In the genomic region with DNA sequence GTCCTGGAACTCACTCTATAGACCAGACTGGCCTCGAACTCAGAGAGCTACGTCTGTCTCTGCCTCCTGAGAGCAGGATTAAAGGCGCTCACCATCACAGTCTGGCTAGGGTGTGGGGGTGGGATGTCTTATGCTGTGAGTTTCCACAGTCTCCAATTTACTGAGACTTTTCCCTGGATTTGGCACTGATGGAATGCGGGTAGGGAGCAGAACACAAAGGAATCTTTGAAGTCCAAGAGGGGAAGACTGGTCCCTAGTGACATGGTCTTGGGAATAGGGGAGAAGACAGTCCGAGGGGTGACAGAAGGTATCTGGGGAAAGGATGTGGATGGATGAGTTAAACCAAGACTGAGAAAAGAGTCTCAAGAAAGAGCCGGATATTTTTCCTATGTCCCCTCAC, we compare ENCODE assay signal across 12 mouse cellular contexts. TPM values are rescaled to one million over a fixed set of nuclear protein-coding genes. Genes with fewer than 3 reads are reported as not detected.
DNase-seq lines count a peak whose midpoint lies in the region; ATAC-seq and TF ChIP-seq lines count a peak whose summit lies in the region.
"Had no signal": no experiment of that assay in that cellular context is flagged by ENCODE, and none has a peak within 500 bp of the region (broad histone marks: within the 10 kb centered on the region; RNA-seq: fewer than 3 reads in every experiment).

No protein-coding gene starts in this region.

- peak overlapping the region; percentile 67 for H3K4me2 ChIP-seq in embryonic facial prominence, embryonic 13.5 days
- peak overlapping the region; percentile 96 for H3K4me2 ChIP-seq in forebrain, embryonic 16.5 days (ENCODE audit: low read length)
- H3K4me2 ChIP-seq in midbrain, embryonic 14.5 days (ENCODE audit: low read length) = peak overlapping the region; percentile 96

- no peak for ATAC-seq in embryonic facial prominence, embryonic 13.5 days (ENCODE audit: insufficient number of reproducible peaks, insufficient read depth, low FRiP score, low TSS enrichment, low read depth)
- ATAC-seq in forebrain, embryonic 16.5 days = no peak
- ATAC-seq in midbrain, embryonic 14.5 days (ENCODE audit: low FRiP score, low TSS enrichment) = no peak
- ATAC-seq: activated CD4-positive, CD25-positive, alpha-beta regulatory T cell, adult 4 months had no signal

- peak overlapping the region; percentile 53 for H3K4me3 ChIP-seq in layer of hippocampus, adult 2 months
- peak overlapping the region; percentile 39; the same call in 1 of the 2 replicates for H3K4me3 ChIP-seq in embryonic facial prominence, embryonic 13.5 days
- peak overlapping the region; percentile 67 for H3K4me3 ChIP-seq in forebrain, embryonic 16.5 days (replicated peaks; ENCODE audit: low read length)
- H3K4me3 ChIP-seq in midbrain, embryonic 14.5 days (replicated peaks; ENCODE audit: low read depth, low read length) = peak overlapping the region; percentile 42

- H3K27me3 ChIP-seq in embryonic facial prominence, embryonic 13.5 days = peaks cover 72% of the 10 kb centered on the region
- peaks cover 19% of the 10 kb centered on the region for H3K27me3 ChIP-seq in forebrain, embryonic 16.5 days (replicated peaks; ENCODE audit: control insufficient read depth, insufficient read depth, low read length)
- peaks cover 14% of the 10 kb centered on the region for H3K27me3 ChIP-seq in midbrain, embryonic 14.5 days (ENCODE audit: control insufficient read depth, insufficient read depth, low read length)

- 26% methylated on average over 6 of the region's 6 CpGs for WGBS in embryonic facial prominence, embryonic 13.5 days
- 36% methylated on average over 6 of the region's 6 CpGs for WGBS in forebrain, embryonic 16.5 days
- 36% methylated on average over 6 of the region's 6 CpGs for WGBS in midbrain, embryonic 14.5 days

- H3K9ac ChIP-seq in embryonic facial prominence, embryonic 13.5 days = no peak overlapping the region
- H3K9ac ChIP-seq in forebrain, embryonic 16.5 days (replicated peaks; ENCODE audit: low read depth, low read length) = no peak overlapping the region; the same call in 1 of the 2 replicates
- no peak overlapping the region; the same call in 1 of the 2 replicates for H3K9ac ChIP-seq in midbrain, embryonic 14.5 days (replicated peaks; ENCODE audit: low read length)

- no peak for DNase-seq in layer of hippocampus, adult 2 months (ENCODE audit: low spot score in 2 of 2)
- no peak for DNase-seq in layer of hippocampus, adult 9-11 months
- no peak for DNase-seq in midbrain, embryonic 14.5 days
- DNase-seq in right cerebral cortex, adult 18-20 months = no peak
- no peak for DNase-seq in kidney, postnatal 14 days
- DNase-seq in layer of hippocampus, postnatal 14 days (ENCODE audit: low spot score in 2 of 2) = no peak
- DNase-seq: kidney, adult 2 months; lung, postnatal 14 days had no signal

- no peaks in the 10 kb centered on the region for H3K36me3 ChIP-seq in embryonic facial prominence, embryonic 13.5 days
- no peaks in the 10 kb centered on the region for H3K36me3 ChIP-seq in forebrain, embryonic 16.5 days (ENCODE audit: control insufficient read depth, insufficient read depth)
- H3K36me3 ChIP-seq in midbrain, embryonic 14.5 days (ENCODE audit: control insufficient read depth, insufficient read depth, low read length) = no peaks in the 10 kb centered on the region

- H3K9me3 ChIP-seq in embryonic facial prominence, embryonic 13.5 days = no peaks in the 10 kb centered on the region
- no peaks in the 10 kb centered on the region for H3K9me3 ChIP-seq in forebrain, embryonic 16.5 days (ENCODE audit: control insufficient read depth, low read length)
- H3K9me3 ChIP-seq in midbrain, embryonic 14.5 days (ENCODE audit: control insufficient read depth, low read length) = no peaks in the 10 kb centered on the region

- TF ChIP-seq CTCF in layer of hippocampus, adult 2 months (conservative IDR thresholded peaks at IDR 0.05) = no peak

- H3K27ac ChIP-seq in layer of hippocampus, adult 2 months = peak overlapping the region; percentile 93; the same call in 1 of the 2 replicates
- no peak overlapping the region for H3K27ac ChIP-seq in embryonic facial prominence, embryonic 13.5 days
- no peak overlapping the region for H3K27ac ChIP-seq in forebrain, embryonic 16.5 days (ENCODE audit: low read length)
- H3K27ac ChIP-seq in midbrain, embryonic 14.5 days (replicated peaks; ENCODE audit: low read depth, low read length) = no peak overlapping the region

- H3K4me1 ChIP-seq in embryonic facial prominence, embryonic 13.5 days = peaks cover 47% of the 10 kb centered on the region
- H3K4me1 ChIP-seq in forebrain, embryonic 16.5 days (replicated peaks; ENCODE audit: control insufficient read depth, insufficient read depth, low read length) = peaks cover 48% of the 10 kb centered on the region
- H3K4me1 ChIP-seq in midbrain, embryonic 14.5 days (ENCODE audit: control insufficient read depth, insufficient read depth, low read length) = peaks cover 39% of the 10 kb centered on the region

RNA-seq across cellular contexts. Expression of a gene that starts 2.8 kb away (rescaled TPM):
- 100 to 1,000 TPM; 184 to 186 TPM for total RNA-seq in layer of hippocampus, adult 2 months (2021)
- polyA plus RNA-seq in embryonic facial prominence, embryonic 13.5 days (2015; fragmentation: Nextera tagmentation; extraction: Ambion mirVana) = 0.72 and 1.8 TPM in 2 replicates
- polyA plus RNA-seq in forebrain, embryonic 16.5 days (2015; fragmentation: Nextera tagmentation; extraction: Ambion mirVana) = 2.8 and 4.0 TPM in 2 replicates
- polyA plus RNA-seq in midbrain, embryonic 14.5 days (2014; fragmentation: Nextera tagmentation; extraction: Ambion mirVana) = 5.2 and 7.5 TPM in 2 replicates
- total RNA-seq in layer of hippocampus, postnatal 14 days (2021) = 100 to 1,000 TPM; 146 to 149 TPM
- polyA plus RNA-seq: activated CD4-positive, CD25-positive, alpha-beta regulatory T cell, adult 4 months; heart, embryonic 14.5 days had no signal

RNA-seq across cellular contexts. Expression of a gene that starts 15.5 kb away (rescaled TPM):
- total RNA-seq in layer of hippocampus, adult 2 months (2021) = not detected
- polyA plus RNA-seq in embryonic facial prominence, embryonic 13.5 days (2015; fragmentation: Nextera tagmentation; extraction: Ambion mirVana) = 1.1 and 1.8 TPM in 2 replicates
- polyA plus RNA-seq in forebrain, embryonic 16.5 days (2015; fragmentation: Nextera tagmentation; extraction: Ambion mirVana) = 0.42 and 1.4 TPM in 2 replicates
- 1.1 TPM in 1 of 2 replicates, not detected in the other for polyA plus RNA-seq in midbrain, embryonic 14.5 days (2014; fragmentation: Nextera tagmentation; extraction: Ambion mirVana)
- under 1 TPM in 1 of 2 experiments, not detected in 1; 0.30 TPM for total RNA-seq in layer of hippocampus, postnatal 14 days (2021)

RNA-seq across cellular contexts. Expression of a gene that starts 33.9 kb away (rescaled TPM):
- 10 to 100 TPM; 58.2 to 66.7 TPM for total RNA-seq in layer of hippocampus, adult 2 months (2021)
- 72.3 and 80.1 TPM in 2 replicates for polyA plus RNA-seq in embryonic facial prominence, embryonic 13.5 days (2015; fragmentation: Nextera tagmentation; extraction: Ambion mirVana)
- 69.8 and 80.2 TPM in 2 replicates for polyA plus RNA-seq in forebrain, embryonic 16.5 days (2015; fragmentation: Nextera tagmentation; extraction: Ambion mirVana)
- 57.1 and 62.0 TPM in 2 replicates for polyA plus RNA-seq in midbrain, embryonic 14.5 days (2014; fragmentation: Nextera tagmentation; extraction: Ambion mirVana)
- 10 to 100 TPM; 58.7 to 63.2 TPM for total RNA-seq in layer of hippocampus, postnatal 14 days (2021)

RNA-seq across cellular contexts. Expression of a gene that starts 39.0 kb away (rescaled TPM):
- total RNA-seq in layer of hippocampus, adult 2 months (2021) = 10 to 100 TPM in 1 of 2 experiments, 1 to 10 TPM in 1; 9.0 to 10.5 TPM
- 94.4 and 104 TPM in 2 replicates for polyA plus RNA-seq in embryonic facial prominence, embryonic 13.5 days (2015; fragmentation: Nextera tagmentation; extraction: Ambion mirVana)
- 46.1 and 48.0 TPM in 2 replicates for polyA plus RNA-seq in forebrain, embryonic 16.5 days (2015; fragmentation: Nextera tagmentation; extraction: Ambion mirVana)
- polyA plus RNA-seq in midbrain, embryonic 14.5 days (2014; fragmentation: Nextera tagmentation; extraction: Ambion mirVana) = 17.8 and 19.5 TPM in 2 replicates
- total RNA-seq in layer of hippocampus, postnatal 14 days (2021) = 1 to 10 TPM; 5.8 to 8.8 TPM

RNA-seq across cellular contexts. Expression of a gene that starts 55.8 kb away (rescaled TPM):
- under 1 TPM; 0.12 to 0.13 TPM for total RNA-seq in layer of hippocampus, adult 2 months (2021)
- polyA plus RNA-seq in embryonic facial prominence, embryonic 13.5 days (2015; fragmentation: Nextera tagmentation; extraction: Ambion mirVana) = 0.60 and 0.94 TPM in 2 replicates
- polyA plus RNA-seq in forebrain, embryonic 16.5 days (2015; fragmentation: Nextera tagmentation; extraction: Ambion mirVana) = not detected in 2 replicates
- polyA plus RNA-seq in midbrain, embryonic 14.5 days (2014; fragmentation: Nextera tagmentation; extraction: Ambion mirVana) = not detected in 2 replicates
- not detected for total RNA-seq in layer of hippocampus, postnatal 14 days (2021)
- polyA plus RNA-seq: heart, embryonic 14.5 days had no signal
